Mouse (Mus musculus) forelimb bud, embryonic 11.5 days (tissue): ENCODE results near the gene Armh3.
A peak's percentile ranks its signal among the peaks of the same experiment; 100 is the strongest.
"Not testable (repeated sequence)": the region's sequence is repeated elsewhere in the genome, so short reads cannot be mapped to it uniquely, and the experiment has no call there.

ENCODE experiments used
- DNase-seq: peaks from one replicate; pipeline ENCODE4 v3.0.0-alpha.2; 2012; ENCODE audit warnings: low read depth, low spot score

Gene Armh3

DNA sequence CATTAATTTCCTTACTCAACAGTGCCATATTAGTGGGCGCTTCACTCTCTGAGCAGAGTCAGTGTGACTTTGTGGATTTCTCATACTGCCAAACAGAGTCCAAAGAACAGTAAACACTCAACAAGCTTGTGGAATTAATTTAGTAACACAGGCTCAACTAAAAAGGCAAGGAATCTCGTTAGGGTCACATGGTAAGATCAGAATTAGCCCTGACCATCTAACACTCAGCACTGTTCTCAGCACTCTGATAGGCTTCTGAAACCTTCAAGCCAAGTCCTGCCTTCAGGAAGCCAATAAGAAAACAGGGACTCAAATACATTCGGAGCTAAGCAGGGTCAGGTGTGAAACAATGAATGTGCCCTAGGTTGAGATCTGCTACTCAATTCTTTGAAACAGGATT lies 172.1 kb downstream of the Armh3 start:
- no peak for DNase-seq

DNA sequence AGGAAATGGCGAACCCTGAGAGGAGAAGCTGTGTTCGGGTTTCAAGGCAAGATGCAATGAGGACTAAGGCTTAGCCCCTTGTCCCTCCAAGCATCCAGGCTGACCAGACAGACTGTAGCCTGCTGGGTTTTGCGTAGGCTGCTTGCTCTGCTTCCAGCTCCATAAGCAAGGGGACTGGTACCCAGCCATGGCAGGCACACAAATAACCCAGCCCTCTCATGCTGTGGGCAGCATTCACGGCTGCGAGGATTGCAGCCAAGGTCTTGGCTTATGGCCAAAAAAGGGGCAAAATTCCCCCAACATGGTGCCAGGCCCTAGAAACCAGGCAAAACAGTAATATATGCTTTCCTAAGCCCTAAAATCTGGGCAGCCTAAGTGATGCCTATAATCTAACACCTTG lies 176.5 kb downstream of the Armh3 start:
- DNase-seq, result no peak

DNA sequence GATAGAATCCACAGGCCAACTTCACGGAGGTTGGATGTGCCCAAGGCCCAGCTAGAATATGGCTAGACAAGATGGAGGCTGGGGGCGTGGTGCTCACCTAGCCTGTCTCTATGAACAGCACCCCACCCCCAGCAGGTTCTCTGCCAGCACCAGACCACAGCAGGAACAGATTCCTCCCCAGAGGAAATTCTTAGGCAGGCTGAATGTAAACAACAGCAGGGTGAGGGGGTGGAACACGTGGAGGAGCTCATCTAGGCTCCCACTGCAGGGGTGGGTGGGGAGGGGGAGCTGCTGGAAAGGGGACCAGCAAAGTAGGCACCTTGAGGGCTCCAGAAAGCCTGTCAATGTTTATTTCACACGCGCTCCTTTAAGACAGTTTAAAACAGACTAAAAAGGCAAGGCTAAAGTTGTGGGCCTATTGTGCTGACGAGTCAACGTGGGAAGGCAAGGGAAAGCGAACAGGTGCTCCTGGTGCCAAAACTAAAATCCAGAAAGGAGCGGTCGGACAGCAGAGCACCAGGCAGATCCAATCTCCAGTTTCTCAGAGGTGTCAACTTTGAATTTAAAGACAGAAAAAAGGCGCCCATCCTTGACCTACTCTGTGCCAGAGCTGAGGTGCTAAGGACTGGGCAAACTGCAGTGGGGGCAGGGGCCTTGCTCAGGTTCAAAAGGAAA lies 180.3 kb downstream of the Armh3 start:
- DNase-seq, result no peak

DNA sequence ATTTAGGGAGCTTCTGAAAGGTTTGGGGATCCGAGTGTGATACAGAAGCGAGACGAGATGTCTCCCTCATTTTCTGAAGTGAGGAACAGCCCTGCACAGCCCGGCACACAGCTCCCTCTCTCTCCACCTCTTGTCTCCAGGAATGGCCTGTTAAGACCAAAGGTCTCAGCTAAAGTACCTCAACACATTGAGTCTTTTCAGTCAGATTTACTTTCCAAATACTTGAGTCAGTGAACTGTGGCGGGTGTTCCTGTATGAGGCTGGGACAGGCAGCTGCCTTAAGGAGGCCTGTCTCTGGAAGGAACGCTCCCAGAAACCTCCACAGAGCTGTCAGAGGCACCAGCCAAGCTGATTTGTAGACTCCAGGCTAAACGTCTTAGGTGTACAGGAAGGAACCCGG lies 181.6 kb downstream of the Armh3 start:
- no peak for DNase-seq

DNA sequence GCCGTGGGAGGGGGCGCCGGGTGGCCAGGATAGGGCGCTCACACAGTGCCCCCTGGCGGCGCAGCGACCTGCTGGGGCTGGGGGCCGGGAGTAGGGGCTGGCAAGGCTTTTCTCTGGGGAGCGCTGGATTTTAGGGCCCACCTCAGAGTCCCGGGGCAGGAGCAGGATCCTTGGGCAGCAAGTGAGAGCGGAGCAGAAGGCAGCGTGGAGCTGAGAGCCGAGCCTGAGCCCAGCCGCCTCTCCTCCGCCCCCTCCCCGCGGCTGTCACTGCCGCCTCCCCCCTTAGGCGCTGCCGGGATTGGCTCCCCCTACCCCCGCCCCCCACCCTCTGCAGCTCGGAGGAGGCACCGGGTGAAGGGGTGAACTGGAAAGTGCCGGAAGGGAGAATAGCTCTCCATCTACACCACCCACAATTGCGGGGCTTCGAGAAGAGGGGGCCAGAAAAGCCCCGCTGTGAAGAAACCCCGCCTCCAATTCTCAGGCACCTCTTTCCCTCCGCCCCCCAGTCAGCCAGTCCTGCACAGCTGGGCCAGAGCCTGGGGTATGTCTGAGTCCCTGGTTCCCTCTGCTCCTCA lies 182.4 kb downstream of the Armh3 start, which contains the start of gene Kcnip2:
Kcnip2 (minus strand) TSS at position 231 of the 575 bp plus-strand sequence.
- no peak for DNase-seq

DNA sequence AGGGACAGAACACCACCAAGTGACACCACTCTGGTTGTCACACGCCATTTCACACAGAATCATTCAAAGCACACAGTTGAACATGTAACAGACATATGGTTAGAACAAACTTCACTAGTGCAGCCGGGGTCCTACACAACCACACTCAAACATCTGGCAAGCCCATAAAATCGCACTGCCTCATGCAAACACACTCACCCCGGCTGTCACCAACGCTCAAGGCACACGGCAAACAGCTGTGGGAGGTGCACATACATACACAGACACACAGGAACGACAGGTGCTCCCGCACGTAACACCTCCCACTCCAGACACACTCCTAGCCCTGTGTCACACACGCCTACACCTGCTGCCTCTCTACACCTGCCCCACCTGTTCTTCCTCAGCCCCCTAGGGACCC lies 183.1 kb downstream of the Armh3 start:
- DNase-seq, result no peak

DNA sequence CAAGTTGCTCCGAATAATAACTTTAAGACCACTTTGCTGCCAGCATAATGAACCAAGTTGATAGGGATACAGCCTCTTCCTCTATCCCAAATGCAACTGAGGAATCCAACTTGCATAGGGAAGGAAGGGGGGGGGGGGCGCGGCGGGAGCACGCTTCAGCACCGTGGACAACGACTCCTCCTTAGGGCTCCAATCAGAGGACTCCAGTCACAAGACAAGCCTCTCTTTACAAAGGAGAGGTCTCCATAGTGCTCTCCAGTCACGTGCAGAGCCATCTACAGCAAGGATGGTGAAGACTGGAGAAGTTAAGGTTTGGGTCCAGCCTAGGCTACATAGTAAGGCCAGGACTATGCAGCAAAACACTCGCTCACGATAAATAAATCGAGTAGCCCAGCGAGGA lies 184.5 kb downstream of the Armh3 start:
- DNase-seq, result peak; percentile 57

DNA sequence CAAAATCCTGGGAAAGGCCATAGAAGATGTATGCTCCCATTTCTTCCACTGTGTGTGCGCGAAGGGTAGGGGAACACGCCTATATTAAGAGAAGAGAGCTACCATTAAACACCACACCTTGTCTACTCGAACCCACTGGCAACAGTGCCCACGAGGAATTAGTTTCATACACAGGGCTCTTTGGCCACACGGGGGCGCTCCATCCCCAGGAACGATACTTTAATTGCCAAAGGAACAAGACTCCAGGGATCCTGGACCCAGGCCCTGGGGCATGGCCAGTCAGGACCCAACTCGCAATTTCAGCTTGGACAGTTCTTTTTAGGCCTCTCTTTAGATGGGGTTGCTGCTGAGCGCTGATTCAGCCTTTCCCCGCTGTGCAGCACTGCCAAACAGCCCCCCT lies 185.0 kb downstream of the Armh3 start:
- peak; percentile 74 for DNase-seq

DNA sequence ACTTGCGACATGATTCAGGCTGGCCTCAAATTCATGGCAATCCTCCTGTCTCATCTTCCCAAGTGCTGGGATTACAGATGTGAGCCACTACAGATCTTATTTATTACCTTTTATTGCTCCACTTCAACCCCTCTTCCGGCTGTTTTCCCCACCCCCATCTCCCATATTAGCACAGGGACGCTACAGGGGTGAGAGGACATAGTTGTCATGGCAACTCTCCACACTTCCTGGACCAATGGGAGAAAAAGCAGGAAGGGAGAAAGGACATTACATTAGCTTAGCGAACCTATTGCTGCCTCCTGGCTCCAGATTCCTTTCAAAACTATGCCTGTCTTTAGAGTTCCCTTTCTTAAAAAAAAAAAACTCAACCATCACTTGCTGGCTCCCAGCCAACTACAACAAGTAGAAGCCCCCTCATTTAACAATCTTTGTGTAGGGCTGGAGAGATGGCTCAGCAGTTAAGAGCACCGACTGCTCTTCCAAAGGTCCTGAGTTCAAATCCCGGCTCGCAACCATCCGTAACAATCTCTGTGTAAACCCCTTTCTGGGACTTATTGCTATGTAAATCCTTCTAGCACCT lies 185.5 kb downstream of the Armh3 start:
- DNase-seq, result no peak

DNA sequence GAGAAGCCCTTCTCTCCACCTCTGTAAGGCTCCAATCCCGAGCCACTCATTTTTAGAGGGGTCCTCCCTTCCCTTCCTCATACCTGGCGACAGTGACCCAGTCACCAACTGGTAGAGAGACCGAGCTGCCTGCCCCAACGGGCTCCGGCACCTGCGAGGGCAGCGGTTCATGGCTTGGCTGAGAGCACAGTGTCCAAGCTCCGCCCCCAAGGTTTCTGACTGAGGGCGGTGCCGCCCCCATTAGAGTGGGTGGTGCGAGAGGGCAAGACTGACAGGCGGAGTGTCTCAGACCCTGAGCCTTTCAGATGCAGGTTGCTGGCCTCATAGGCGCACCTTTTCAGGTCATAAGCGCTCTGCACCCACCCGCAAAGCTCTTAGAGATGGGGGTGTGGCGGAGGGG lies 186.2 kb downstream of the Armh3 start:
- DNase-seq, result no peak

DNA sequence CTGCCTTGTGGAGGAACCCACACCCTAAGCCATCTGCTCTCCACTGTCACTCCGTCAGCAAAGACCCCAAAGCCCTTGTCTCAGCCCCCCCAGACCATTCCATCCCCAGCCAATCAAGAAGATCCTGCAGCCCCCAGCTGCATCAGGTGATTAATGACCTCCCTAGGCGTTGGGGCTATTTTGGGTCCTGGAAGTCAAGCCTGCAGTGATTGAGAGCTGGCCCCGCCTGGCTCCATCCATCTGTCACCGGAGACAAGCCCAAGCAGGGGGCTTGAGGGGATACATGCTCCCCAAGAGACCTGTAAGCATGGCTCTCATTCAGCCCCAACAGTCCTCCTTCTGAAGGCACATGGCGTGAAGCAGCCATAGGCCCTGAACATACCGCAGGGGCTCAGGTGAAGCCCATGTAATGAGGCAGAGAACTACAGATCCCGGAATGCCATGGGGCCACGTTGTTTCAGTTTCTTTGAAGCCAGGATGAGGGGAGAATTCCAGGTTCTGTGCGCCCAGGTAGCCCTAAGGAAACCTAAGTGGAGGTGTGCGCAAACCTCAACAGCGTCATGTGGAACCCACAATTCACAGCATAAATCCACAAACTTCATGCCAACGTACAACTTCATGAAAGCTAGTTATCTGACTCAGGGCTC lies 187.1 kb downstream of the Armh3 start:
- no peak for DNase-seq

DNA sequence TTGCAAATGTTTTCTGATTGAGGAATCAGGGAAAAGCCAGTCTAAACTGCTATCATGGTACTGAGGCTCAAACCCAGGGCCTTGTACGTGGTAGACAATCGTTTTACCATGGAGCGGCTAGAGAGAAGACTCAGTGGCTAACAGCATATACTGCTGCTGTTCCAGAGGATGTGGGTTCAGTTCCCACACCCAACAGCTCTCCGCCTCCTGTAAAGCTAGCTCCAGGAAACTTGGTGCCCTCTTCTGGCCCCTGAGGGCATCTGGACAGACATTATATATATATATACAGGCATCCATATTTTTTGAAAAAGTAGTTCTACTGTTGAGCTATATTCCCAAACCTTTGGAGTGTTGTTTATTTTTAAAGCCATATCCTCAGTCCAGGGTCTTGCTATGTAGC lies 190.6 kb downstream of the Armh3 start:
- DNase-seq, result no peak

DNA sequence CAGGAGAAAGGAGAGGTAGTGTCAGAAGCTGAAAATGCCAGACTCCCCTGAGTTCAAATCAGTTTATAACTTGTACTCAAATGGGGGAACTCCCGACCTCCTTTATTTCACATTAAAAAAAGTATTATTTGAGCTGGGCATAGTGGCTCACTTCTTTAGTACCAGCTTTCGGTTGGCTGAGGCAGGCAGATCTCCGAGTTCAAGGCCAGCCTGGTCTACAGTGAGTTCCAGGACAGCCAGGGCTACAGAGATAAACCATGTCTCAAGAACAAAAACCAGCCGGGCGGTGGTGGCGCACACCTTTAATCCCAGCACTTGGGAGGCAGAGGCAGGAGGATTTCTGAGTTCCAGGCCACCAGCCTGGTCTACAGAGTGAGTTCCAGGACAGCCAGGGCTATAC lies 192.5 kb downstream of the Armh3 start:
- not testable (repeated sequence) for DNase-seq

DNA sequence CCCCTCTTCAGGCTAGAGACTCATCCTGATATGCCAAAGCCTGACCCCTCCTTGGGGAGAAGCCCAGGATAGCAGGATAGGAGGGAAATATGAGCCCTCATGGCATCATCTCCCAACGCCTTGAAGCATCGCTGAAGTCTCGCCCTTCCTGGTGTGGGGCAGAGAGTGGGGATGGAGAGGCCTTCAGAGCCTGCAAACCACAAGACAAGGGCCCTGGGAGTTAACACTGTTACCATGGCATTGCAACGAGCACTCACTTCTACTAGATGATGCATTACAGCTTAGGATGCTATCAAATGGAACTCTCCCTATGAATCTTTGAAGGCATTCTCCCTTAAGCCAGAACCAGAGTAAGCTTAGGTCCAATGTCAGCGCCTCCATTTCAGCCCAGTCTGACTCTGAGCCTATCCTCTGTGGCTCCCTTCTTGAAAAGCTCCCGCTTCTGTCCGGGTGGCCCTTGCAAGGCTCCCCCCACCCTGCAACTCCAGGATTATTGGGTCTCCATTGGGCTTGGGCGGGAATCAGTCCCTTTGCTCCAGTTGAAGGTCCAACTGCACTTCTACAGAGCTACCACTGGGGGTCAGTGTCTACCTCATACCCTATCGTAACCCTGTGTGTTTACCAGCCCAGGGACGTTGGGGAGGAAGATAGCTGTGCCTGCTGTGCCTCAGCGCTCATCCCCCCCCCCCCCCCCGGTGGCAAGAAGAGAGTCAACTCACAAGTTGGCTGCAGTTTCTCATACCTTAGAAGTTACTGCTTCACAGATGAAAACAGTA lies 193.5 kb downstream of the Armh3 start:
- DNase-seq, result peak; percentile 47

DNA sequence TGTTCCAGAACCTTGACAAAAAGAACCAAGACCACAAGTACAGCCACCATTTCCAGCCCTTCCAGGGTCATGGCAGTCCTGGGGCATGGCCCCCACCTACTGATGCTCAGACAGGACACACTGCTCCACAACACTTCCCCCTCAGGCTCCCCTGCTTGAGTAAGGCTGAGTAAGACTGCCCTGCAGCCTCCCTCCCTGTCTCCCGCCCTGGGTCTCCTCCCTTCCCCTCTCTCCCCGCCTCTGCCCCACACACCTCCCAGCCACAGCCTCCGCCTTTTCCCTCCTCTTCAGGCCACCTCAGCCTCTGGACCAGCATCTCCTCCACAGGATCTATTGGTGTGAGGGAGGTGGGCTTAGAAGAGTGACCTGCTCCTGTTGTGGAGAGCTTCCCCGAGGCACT lies 194.9 kb downstream of the Armh3 start:
- no peak for DNase-seq

DNA sequence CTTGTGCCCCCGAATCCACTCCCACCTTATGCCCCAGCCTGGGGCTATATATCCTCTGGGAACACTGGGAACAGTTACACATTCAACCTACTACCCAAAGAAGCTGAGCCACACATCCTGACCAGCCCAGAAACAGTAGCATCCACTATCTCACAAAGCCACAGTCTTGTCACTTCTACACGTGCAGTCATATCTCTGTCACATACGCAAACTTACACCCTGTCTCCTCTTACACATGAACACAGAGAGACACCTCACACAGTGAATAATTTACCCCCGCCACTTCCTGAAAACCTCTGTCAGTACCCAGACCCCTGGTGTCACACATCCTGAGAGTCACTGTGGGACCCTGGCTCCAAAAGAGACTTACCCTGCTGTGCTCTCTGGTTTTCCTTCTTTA lies 195.6 kb downstream of the Armh3 start:
- DNase-seq, result no peak

DNA sequence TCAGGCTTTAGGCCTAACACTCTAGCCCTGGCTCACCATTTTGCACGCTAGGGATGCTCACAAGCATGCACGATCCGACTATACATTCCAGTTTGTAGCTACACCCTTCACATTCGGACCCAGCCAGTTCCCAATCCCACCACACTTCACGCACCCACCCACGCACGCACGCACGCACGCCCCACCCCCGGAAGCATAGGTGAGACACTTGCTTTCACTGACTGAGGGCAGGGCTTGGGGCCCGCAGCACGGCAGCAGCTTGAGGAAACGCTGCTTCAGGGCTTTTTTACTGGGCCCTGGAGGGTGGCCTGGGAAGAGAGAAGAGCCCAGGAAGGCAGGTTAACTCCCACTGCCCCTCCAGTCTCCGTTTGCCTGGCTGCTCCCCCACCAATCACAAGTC lies 201.4 kb downstream of the Armh3 start:
- no peak for DNase-seq

DNA sequence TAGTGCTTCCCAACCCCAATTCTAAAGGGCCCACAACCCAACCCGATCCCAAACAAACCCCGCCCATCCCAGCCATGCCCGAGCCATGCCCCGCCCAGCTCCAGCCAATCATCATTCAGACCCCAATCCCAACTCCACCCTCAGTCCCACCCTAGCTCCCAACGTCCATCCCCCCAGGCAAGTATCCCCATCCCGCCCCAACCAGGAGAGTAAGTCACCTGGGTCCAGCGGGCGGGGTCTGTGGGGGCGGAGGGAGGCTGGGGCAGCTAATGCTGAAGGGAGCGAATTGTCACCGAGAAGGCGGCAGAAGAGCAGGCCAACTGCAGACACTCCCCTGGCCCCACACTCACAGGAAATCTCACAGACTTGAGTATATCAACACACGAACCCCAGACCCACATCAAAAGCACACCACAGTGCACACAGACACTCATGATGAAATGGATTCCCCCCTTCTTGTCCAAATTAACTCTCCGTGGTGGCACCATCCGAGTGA lies 202.2 kb downstream of the Armh3 start:
- no peak for DNase-seq

DNA sequence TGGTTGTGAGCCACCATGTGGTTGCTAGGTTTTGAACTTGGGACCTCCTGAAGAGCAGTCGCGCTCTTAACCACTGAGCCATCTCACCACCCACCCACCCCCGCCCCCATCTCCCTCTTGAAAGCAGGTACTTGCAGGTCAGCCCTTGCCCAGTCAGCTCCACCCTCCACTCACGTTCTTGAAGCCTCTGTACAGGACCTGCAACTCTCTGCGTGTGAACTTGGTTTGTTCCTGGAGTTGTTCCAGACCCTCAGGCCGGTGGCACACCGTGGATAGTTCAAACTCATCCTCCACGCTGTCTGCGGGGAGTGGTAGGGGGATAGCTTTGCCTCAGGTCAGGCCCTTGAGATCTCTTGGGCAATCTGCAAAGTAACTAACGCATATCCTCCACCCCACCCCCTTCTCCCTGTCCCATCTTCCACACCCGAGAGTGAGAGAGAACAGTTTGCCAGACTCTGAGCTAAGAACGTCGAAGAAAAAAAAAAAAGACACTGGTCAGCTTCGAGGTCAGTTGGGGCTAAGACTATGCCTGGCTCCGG lies 202.8 kb downstream of the Armh3 start:
- DNase-seq, result no peak

DNA sequence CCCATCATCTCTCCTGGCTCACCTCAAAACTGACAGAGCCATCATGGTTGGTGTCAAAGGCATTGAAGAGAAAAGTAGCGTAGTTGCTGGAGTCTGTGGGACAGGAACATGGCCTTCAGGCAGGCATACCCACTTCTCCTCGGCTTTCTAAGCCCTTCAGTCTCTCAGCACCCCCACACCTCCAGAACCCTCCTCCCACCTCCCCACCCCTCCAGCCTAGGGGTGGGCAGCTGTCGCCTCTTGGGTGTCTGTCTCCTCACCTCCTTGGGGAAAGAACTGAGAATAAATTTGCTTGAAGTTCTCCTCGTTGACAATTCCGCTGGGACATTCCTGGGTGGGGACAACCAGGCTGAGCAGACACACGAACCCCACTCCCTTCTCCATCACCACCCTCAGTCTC lies 203.6 kb downstream of the Armh3 start:
- DNase-seq, result no peak

DNA sequence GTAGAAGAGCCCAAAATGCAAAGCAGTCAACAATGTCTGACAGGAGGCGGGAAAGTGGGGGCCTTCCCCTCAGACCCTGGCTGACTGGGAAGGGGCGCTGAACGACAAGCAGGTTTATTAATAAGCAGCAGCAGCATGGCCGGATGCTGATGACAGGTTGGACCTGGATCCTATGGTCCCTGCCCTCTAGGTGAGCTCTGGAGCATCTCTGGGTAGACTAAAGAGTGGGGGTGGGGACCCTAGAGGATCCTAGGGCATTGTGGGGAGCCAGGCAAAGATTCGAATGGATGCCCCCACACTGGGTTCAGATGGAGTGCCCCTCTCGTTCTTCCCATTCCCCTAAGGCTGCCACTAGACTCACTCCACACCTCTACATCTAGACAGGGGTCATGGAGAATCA lies 205.9 kb downstream of the Armh3 start:
- no peak for DNase-seq
